Mouse (Mus musculus) hematopoietic stem cell, adult 5-6 weeks (primary cell): ENCODE measurements around the gene Ppp6r3. TPM values are rescaled to one million over a fixed set of nuclear protein-coding genes. Genes with fewer than 3 reads are reported as not detected.

Source experiments
- ATAC-seq, 2 experiments: fragments of 125-278 bp in 1 of 2; replicated peaks in 1 of 2; 2 replicates each; pipeline ENCODE4 v1.8.0; 2016 to 2017; ENCODE audit warnings: inconsistent platforms in 2 of 2, mild to moderate bottlenecking in 2 of 2, moderate number of reproducible peaks in 2 of 2, low read depth in 1 of 2, moderate TSS enrichment in 1 of 2; ENCODE audit not compliant: low FRiP score in 2 of 2, poor library complexity in 2 of 2, severe bottlenecking in 2 of 2, insufficient read depth in 1 of 2, low TSS enrichment in 1 of 2
- total RNA-seq: library from RNA; stranded (forward); fragments of 172-1452, 232-1000 nt; gene quantifications from 2 replicates; pipeline ENCODE4 v1.2.3, GENCODE M21; 2017

Ppp6r3 gene
- total RNA-seq, 1 experiment from 2014 or later, result 119 TPM

- no peak for ATAC-seq
Measured at GRCm38 (mm10) chr19:3424214-3424613, 151.3 kb downstream of the Ppp6r3 start.

GRCm38 (mm10) chr19:3422981-3423380 lies 152.6 kb downstream of the Ppp6r3 start:
- ATAC-seq, result peak; percentile 67 to 72

- ATAC-seq, result 0 out of 4 replicates have a peak, but pooled peaks of 1 of the 2 experiments have one; percentile 3
Measured at GRCm38 (mm10) chr19:3422488-3422887, 153.1 kb downstream of the Ppp6r3 start.

- ATAC-seq, result no peak
Measured at GRCm38 (mm10) chr19:3419251-3419650, 156.3 kb downstream of the Ppp6r3 start.

GRCm38 (mm10) chr19:3414268-3414733 lies 161.2 kb downstream of the Ppp6r3 start, which contains the start of gene Gal:
Gene Gal, minus strand, starts transcription at chr19:3414544.
- ATAC-seq, result peak; percentile 43 to 59; a peak in 3 of 4 replicates

GRCm38 (mm10) chr19:3405531-3406281 lies 169.8 kb downstream of the Ppp6r3 start:
- ATAC-seq, result no peak

Other genes with a start within 250 kb of the Ppp6r3 start
- 0.30 and 2.1 TPM in 2 replicates for gene Tesmin, start 186.9 kb downstream of the Ppp6r3 start, total RNA-seq
- not detected in 2 replicates for gene Gal, start 161.2 kb downstream of the Ppp6r3 start, total RNA-seq
- 22.0 and 24.0 TPM in 2 replicates for gene Lrp5, start 110.8 kb upstream of the Ppp6r3 start, total RNA-seq
- 4.6 and 6.1 TPM in 2 replicates for gene 1810055G02Rik, start 132.5 kb upstream of the Ppp6r3 start, total RNA-seq
- 75.8 and 85.8 TPM in 2 replicates for gene Kmt5b, start 191.7 kb upstream of the Ppp6r3 start, total RNA-seq